Mouse (Mus musculus): Measurements from ENCODE around the gene Gdi1.

Gdi1 gene

DNA sequence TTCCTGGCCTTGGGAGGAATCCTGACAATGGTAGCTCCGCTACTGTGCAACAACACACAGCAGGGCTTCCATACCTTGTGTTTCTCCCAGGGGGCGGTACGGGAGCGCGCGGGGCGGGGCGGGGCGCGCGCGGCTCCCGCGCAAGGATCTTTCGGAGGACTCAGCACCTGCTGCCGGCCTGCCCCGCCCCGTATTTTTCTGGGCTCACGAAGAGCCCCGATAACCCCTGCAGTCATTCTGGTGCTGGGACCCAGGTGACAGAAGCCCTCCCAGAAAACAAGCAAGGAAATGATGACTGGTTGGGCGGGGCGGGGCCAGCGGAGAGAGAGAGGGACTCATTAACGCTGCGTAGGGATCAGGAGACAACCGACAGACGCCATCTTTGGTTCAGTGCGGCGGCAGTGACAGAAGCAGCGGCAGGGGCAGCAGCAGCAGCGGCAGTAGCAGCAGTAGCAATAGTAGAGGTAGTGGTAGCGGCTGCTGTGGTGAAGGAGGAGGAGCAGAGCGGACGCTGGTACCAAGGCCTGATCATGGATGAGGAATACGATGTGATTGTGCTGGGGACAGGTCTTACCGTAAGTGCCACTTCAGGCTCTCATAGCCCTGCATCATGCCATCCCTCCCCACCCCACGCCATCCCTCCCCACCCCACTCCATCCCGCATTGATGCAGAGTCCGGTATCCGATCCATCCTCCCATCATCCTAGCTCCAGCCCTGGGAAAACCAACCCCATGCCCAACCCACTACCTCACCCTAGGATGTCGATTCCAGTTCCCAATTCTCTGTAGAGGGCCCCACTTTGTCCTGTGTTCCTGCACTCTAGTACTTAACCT lies at the start of gene Gdi1:
Gdi1 (plus strand) TSS at position 132 of the 834 bp plus-strand sequence.
- DNase-seq: peak; percentile 50 to 79

DNA sequence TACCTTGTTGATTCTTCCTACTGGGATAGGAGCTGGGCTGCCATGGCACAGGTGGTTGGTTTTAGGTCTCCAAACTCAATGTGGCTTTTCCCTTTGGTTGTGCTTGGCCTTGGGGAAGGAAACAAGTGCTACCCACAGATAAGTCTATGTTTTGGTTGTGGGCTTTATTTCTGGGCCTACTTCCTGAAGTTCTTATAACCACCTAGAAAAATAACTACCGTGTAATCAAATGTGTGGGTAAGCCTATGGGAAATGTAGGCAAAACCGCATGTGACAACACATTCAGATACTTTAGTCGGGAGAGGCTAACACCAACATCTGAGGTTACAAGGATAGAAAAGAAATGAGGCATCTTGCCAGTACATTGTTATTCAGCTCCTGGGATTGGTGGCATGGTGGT lies 47.1 kb upstream of the Gdi1 start:
- DNase-seq: no peak

DNA sequence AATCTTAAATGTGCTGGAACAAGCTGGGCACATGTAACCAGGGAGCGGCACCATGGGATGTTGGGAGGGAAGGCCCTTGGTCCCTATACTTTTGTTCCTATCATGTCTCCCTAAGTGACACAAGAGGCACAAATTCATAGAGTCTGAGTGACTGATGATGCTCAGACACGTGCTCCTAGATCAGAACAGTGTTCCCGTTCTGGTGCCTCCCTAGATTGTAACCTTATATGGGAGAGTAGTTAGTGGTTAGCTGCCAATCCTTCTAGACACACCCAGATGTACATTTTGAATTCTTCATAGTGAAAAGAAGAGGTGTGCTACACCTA lies 35.1 kb upstream of the Gdi1 start:
- DNase-seq: peak in 1 of 2 experiments; percentile 5

DNA sequence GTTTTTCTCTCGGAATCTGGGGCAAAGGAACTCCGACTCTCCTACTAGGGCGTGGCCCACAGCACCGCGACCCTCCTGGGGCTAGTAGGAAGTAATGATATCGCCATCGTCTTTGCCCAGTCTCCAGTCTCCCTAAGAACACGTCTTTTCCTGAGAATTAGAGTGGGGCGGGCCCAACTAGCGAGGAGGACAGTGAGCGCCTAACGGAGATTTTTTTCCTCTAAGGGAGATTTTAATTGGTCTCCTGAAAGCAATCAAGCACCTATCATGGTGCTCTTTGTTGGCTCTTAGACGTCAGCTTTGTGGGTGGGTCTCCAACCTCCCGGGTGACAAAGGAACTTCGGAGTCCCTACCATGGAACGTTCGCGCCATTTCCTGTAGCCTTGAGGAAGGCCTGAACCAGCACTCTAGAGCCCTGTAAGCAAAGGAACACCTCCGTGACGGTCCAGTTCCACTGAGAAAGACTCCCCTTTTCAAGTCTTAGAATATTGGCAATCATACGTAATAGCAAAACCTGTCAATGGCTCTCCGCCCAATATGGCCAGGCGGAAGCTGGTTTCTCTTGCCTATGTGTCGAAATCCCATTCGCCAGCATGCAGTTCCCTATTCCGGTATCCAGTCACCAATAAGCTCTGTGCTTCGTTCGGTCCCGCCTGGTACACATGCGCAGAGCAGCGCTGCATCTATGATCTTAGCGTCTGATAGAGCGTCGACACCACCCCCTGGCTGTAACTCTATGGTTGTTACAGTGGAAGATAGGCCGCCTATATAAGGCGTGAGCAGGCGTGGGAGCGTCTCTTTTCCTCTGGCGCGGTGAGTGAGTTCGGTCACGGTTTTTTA lies 34.5 kb upstream of the Gdi1 start, which contains the start of gene Rpl10:
Rpl10 (plus strand) TSS at position 751 of the 840 bp plus-strand sequence.
- peak; percentile 90 to 95 for DNase-seq

DNA sequence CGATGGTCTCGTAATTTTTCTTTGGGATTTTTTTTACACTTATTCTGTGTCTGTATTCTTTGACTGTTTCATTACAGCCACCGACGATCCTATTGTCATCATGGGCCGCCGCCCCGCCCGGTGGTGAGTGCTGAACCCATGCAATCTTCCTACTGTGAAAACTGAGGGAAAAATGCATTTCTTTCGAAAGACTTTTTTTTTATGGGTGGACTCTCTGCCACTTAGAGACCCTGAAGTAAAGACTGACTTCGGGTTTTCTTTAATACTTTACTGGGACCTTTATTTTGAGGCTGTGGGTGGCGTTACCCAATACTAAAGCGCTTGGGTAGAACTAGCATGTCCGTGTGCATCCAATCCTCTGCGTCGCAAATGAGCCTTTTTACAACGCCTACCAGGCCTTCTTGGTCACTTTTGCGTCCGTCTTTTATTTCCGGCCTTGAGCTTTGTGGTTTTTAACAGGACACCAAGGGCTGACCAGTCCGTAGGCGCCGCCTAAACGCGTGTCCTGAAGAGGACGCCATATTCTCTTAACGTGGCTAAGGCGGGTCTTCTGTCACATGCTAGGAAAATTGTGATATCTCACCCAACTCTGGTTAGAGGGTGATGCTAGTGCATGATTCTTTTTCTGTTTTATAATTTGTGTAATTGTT lies 33.8 kb upstream of the Gdi1 start:
- DNase-seq: peak; percentile 20 to 40

DNA sequence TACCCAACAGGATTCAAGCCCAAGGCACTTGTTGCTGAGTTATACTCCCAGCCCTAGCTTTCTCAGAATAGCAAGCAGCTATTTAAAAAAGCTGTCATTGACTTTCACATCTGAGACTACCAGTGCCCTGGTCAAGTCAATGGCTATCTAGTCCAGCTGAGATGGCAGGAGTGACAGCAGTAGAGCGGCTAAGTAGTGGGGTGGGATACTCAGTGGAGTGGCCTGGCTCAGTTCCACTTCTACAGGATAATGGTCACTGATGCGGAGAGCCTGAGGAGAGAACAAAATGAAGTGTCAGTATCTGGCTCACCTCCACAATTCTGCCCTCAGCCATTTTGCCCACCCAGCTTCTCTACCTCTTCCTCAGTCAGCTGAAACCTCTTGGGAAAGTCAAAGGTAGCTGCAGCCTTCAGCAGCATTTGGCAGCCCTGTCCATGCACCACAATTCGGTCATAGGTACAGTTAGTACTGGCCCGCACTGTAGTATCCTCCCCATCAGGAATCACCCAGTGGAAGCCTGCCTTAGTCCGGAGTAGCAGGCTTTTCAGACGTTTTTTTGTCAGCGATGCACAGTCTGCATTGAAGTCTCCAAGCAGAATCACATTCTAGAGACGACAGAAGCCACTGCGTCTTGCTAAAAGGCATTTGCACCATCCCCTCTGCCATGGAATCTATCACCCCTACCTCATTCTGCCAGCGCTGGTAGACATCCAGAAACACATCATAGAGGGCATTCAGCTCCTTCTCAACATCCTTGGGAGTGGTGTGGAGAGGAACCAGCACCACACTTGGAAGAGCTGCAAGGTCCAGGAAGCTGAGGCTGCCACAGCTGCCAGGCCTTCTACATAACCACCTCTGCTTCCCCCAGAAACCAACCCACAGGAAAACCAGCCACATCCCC lies 31.1 kb upstream of the Gdi1 start:
- DNase-seq: peak in 1 of 2 experiments; percentile 10

DNA sequence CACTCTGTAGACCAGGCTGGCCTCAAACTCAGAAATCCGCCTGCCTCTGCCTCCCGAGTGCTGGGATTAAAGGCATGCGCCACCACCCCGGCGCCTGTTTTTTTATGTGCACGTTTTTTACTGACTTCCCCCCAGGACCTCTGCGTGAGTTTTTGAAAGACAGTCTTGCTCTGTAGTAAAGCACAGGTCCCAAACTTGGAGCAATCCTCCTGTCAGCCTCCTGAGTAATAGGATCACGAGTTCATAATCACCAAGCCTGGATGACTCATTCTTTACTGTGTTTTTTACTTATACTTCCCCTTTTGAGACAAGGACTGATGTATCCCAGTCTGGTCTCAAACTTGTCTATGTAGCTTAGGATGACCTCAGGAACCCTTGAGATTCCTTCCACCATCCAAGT lies 26.9 kb upstream of the Gdi1 start:
- DNase-seq: no peak

DNA sequence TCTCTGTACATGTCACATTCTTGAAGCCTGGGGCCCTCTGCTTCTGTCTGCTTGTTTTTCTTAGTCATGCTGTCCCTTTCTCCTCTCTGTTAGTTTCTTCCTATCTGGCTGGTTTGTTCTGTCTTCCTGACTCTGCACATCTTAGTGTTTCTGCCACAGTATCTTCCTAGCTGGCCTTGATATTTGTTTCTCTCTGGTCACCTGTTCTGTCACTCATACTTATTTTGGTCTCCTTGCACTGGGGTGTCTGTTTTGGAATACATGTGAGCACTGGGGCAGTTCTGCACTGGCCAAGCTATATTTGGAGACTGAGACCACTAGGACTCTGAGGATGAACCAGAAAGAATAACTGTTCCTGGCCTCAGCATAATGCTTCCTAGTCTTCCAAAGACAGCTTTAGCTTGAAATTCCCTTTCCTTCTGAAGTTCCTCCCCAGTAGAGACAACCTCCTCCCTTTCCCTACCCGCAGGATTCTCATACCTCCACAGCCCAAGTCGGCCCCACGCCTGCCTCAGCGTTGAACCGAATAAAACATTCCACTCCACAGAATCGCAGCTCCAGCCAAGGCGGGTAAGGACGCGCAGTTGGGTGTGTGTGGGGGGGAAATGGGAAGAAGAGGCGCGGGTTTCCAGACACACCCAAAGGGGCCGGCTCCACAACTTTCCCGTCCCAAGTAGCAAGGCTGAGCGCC lies 23.6 kb upstream of the Gdi1 start:
- no peak for DNase-seq

DNA sequence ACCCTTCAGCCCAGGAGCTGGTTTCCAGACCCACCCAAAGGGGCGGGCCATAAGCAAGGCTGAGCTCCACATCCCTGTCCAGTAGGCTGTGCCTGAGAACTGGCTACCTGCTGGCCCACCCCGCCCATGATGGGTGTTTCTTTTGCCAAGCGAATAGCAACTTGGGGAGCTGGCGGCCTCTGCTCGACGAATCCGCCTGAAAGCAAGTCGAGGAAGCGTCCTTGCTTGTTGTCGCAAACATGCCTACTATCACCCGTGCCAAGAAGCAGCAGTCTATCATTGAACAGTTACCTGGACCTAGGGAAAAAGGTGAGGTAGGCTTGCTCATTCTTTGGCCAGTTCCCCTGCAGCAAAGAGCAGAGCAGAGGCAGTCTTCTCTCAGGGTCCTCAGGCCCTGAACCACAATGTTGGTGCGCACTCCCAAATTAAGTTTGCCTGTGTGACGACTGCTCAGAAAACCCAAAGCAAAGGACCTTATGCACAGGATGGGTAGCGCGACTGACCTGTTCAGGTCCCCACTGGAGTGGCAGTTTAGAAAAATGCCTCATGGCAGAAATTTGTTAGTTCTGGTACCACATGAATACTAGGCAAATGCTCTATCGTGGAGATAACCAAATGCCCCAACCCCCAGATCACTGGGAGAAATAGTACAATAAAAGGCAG lies 22.9 kb upstream of the Gdi1 start, which contains the start of the genes Taz and Dnase1l1:
Taz (plus strand) TSS at position 181 of the 663 bp plus-strand sequence.
Dnase1l1 (minus strand) TSS at position 606 of the 663 bp plus-strand sequence.
- DNase-seq: peak; percentile 90 to 95

DNA sequence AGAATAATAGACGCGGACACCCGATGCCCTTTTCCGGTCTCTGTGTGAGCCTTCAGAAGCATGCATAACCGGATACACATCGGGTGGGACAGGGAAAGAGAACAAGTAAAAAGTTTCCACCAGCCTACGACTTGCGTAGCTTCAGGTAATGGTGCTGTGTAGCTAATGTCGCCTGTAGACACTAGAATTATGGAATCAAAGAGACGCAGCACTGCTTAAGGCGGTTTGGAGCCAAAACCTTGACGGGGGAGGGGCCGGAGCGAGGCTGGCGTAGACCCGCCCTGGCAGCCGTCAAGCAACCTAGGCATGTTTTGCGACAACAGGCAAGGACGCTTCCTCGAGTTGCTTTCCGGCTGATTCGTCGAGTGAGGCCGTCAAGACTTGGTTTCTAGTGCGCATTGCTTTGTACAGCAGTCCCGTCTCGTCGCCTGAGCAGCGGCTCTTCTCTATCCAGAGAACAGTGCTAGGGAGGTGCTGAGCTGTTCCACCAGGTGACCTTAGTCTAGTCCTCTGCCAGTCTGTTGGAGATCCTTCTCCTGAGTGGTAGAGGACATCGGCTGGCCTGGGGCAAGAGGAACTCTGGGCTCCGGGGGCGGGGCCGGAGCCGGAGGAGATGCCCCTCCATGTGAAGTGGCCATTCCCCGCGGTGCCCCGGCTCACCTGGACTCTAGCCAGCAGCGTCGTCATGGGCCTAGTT lies 22.3 kb upstream of the Gdi1 start:
- DNase-seq: peak; percentile 89 to 92

DNA sequence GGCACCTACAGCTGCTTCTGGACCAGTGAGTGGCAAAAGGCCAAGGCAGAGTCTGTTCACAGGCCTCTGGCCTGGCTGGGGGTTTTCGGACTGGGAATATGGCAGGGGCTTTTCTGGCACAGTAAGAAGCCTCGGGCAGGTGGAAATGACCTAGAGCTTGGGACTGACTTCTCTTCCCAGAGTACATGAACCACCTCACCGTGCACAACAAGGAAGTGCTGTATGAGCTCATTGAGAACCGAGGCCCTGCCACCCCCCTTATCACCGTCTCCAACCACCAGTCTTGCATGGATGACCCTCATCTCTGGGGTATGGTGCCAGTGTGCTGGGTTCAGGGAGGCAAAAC lies 21.7 kb upstream of the Gdi1 start:
- no peak for DNase-seq

DNA sequence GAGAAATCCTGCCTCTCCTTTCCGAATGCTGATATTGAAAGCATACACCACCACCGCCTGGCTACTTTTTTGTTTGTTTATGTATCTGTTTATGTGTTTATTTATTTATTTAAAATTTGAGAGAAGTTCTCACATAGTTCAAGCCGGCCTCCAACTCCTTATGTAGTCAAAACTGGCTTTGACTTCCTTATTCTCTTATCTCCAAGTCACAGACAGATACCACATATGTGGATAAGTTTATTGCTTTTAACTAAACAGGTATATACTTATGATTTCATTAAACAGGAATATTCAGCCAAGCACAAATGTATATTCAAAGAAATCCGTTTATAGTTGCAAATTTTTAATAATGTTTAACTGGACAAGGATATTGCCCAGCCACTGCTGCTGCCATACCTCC lies 11.4 kb upstream of the Gdi1 start:
- no peak for DNase-seq

DNA sequence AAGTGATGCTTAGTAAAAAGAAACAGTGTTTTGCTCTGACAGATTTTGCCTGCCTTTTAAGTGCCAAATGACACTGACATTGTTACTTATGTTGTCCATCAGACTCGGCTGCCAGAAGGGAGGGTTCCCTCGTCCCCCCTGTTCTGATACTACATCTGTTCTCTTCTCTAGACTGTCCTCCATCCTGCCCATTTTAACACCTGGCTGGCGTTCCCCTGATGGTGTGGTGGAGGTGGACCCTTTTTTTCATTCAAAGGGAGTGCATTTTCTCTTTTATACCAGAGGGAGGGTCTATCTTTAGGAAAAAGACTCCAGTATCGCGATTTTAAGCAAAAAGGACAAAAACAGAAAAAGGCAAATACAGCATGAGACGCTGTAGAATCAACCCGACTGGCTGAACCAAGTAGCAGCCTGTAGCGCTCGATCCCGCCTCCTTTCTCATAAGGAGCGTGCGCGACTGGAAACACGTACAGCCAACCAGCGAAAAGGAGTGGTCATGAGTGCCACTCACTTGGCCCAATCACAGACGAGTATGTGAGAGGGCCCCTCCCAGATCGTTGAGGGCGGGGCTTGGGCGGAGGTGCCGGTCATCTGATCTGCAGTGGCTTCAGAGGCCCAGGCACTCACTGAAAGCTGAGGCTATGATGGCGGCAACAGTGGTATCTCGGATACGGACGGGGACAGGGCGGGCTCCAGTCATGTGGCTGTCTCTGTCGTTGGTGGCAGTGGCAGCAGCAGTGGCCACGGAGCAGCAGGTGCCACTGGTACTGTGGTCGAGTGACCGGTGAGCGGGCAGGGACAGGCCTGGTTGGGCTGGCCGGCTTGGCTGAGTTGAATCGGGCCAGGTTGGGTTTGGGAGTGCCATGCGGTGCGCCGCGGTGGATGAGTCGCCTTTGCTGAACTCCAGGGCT lies 8.0 kb upstream of the Gdi1 start, which contains the start of gene Atp6ap1:
Atp6ap1 (plus strand) TSS at position 560 of the 911 bp plus-strand sequence.
- DNase-seq: peak; percentile 94 to 95

DNA sequence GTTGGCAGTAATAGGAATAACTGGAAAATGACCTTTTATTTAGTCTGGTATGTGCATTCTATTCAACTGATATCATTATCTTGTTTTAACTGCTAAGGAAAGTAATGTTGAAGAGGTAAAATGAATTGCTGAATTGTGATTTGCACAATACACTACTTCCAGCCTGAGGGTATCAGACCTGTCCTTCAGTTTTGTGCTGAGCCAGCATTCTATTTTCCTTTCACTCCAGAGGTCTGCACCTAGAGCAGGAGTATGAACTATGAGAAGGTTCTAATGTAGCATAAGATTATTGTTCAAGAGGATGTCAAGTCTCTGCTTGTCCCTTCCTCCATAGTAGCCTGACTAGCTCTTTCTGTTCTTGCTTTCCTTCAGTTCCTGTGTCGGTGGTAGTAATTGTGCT lies 6.5 kb upstream of the Gdi1 start:
- DNase-seq: no peak

DNA sequence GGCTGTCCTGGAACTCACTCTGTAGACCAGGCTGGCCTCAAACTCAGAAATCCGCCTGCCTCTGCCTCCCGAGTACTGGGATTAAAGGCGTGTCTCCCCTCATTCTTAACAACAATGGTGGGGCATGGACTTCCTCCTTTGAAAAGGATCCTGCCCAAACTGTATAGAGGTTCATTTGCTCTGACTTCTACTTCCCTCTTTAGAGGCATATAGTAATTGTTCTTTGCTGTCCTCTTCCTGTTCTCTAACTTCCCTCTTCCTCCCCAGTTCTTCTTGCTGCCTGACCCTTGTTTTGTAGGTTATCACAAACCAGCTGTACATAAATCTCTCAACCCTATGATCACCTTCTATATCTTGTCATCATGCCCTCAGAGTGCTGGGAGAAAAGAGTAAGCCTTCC lies 5.1 kb upstream of the Gdi1 start:
- no peak for DNase-seq

DNA sequence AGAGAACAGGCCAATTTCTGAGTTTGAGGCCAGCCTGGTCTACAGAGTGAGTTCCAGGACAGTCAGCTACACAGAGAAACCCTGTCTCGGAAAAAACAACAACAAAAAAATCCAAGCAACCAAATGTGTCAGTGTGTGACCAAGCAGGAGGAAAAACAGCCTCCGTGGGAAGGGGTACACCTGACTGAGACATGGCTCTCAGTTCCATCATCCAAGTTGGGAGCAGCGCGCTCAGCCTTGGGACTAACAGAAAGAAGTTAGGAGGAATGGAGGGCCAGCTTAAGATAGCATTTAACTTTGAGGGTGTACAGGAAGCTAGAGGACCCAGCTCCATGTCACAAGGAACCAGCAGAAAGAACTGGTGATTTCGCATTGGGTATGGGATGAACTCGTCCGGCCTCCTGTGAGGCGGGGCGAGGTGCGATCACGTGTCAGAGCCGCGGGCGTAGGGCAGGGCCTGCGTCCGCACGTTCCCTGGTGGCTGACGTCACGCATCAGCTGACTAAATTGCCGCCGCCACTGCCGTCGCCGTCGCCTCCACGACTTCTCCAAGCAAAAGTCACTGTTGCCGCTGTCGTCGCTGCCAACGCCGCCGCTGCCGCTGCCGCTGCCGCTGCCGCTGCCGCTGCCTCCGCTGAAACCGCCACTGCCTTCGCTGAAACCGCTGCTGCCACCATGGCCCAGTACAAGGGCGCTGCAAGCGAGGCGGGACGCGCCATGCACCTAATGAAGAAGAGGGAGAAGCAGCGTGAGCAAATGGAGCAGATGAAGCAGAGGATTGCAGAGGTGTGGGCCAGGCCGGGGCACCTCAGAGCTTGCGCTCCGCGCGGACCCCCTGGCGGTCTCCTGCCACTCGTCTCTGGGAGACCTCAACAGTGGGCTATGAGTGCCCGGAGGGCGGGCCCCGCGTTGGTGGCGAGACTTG lies 8.0 kb downstream of the Gdi1 start, which contains the start of gene Fam50a:
Fam50a (plus strand) TSS at position 494 of the 925 bp plus-strand sequence.
- peak; percentile 92 to 94 for DNase-seq

DNA sequence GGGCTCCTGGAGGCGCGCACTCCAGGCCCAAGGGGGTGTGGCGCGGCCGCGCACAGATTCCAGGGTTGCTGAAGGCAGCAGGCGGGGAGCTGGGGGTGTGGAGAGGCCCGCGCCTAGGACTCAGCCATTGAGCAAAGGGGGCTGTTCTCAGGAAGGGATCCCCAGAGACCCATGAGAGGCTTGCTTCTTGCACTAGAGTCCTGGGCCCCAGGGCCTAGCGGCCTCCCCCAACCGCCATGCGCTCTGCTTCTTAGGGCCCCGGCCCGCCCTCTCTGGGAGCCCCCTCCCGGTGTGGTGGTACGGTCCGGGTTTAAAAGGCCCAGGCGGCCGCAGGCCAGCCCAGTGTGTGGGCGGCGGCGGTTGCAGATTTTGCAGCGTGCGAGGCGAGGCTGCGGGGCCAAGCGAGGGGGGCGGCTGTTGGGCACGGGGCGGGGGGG lies 23.9 kb downstream of the Gdi1 start, which contains the start of gene Plxna3:
Plxna3 (plus strand) TSS at position 342 of the 437 bp plus-strand sequence.
- DNase-seq: peak; percentile 67 to 78

DNA sequence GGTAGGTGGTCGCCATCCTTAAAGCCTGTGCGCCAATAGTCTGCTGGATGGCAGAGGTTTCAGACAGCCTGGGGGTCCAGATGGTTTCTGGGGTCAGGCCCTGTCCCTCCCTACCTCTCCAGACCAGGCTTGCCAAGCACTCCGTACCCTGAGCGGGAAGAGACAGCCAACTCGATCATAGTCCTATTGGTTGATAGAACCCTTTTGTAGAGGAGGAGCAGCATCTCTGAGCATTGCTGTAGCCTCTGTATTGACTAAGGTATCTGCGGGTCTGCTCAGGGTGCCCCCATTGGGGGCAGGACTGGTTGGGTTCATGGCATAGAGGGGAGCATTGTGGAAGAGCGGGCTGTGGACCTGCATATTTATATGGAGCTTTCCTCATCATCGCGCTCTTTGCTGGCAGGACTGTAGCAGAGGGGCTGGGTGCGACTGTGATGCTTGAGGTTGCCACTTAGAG lies 24.4 kb downstream of the Gdi1 start:
- DNase-seq: no peak
